Mouse (Mus musculus): Measurements from ENCODE around the gene Slc35d1.

Slc35d1 gene

GRCm38 (mm10) chr4:103214925-103215820 is at the start of gene Slc35d1:
Slc35d1 (minus strand) TSS chr4:103215164.
- DNase-seq, result peak; percentile 89

GRCm38 (mm10) chr4:103263812-103264396 is 48.9 kb upstream of the Slc35d1 start:
- DNase-seq, result no peak

- DNase-seq, result no peak
Observed at GRCm38 (mm10) chr4:103263378-103263777, 48.4 kb upstream of the Slc35d1 start.

GRCm38 (mm10) chr4:103258817-103259216 is 43.9 kb upstream of the Slc35d1 start:
- peak; percentile 45 for DNase-seq

- DNase-seq, result no peak
Observed at GRCm38 (mm10) chr4:103253846-103254245, 38.9 kb upstream of the Slc35d1 start.

GRCm38 (mm10) chr4:103249436-103250085 is 34.6 kb upstream of the Slc35d1 start:
- no peak for DNase-seq

GRCm38 (mm10) chr4:103247813-103248212 is 32.8 kb upstream of the Slc35d1 start:
- DNase-seq, result no peak

- no peak for DNase-seq
Observed at GRCm38 (mm10) chr4:103247249-103247648, 32.3 kb upstream of the Slc35d1 start.

- no peak for DNase-seq
Observed at GRCm38 (mm10) chr4:103232156-103232555, 17.2 kb upstream of the Slc35d1 start.

GRCm38 (mm10) chr4:103222854-103223253 is 7.9 kb upstream of the Slc35d1 start:
- DNase-seq, result no peak

GRCm38 (mm10) chr4:103221789-103222188 is 6.8 kb upstream of the Slc35d1 start:
- no peak for DNase-seq

GRCm38 (mm10) chr4:103219011-103219410 is 4.0 kb upstream of the Slc35d1 start:
- DNase-seq, result no peak

- DNase-seq, result no peak
Observed at GRCm38 (mm10) chr4:103216046-103216445, 1.1 kb upstream of the Slc35d1 start.

GRCm38 (mm10) chr4:103214498-103214924 is 453 bp downstream of the Slc35d1 start:
- peak; percentile 83 for DNase-seq

- peak; percentile 54 for DNase-seq
Observed at GRCm38 (mm10) chr4:103213859-103214497, 986 bp downstream of the Slc35d1 start.

- no peak for DNase-seq
Observed at GRCm38 (mm10) chr4:103208553-103208952, 6.4 kb downstream of the Slc35d1 start.

GRCm38 (mm10) chr4:103203646-103204045 is 11.3 kb downstream of the Slc35d1 start:
- no peak for DNase-seq

- DNase-seq, result no peak
Observed at GRCm38 (mm10) chr4:103200046-103200445, 14.9 kb downstream of the Slc35d1 start.

- DNase-seq, result peak; percentile 63
Observed at GRCm38 (mm10) chr4:103199086-103199485, 15.9 kb downstream of the Slc35d1 start.

GRCm38 (mm10) chr4:103197401-103197800 is 17.6 kb downstream of the Slc35d1 start:
- DNase-seq, result no peak

- DNase-seq, result no peak
Observed at GRCm38 (mm10) chr4:103192421-103192820, 22.5 kb downstream of the Slc35d1 start.

- no peak for DNase-seq
Observed at GRCm38 (mm10) chr4:103188786-103189640, 26.0 kb downstream of the Slc35d1 start.
